Mouse (Mus musculus) CH12F3 (cell line): ENCODE results near the gene Tbx5.

Source experiments
- in situ Hi-C: fragments of 300-500 bp; cut with MboI; formaldehyde crosslinking; loops from 2 replicates; pipeline ENCODE4 v1.14.3; 2020; ENCODE audit warnings: low sequenced_read_pairs

Tbx5 gene

GRCm38 (mm10) chr5:119810994-119811690 lies 21.3 kb upstream of the Tbx5 start:
- in situ Hi-C loops = no loop called here

GRCm38 (mm10) chr5:119815247-119815646 lies 17.2 kb upstream of the Tbx5 start:
- in situ Hi-C loops = no loop called here

- in situ Hi-C loops = no loop called here
These were observed 12.0 kb upstream of the Tbx5 start for GRCm38 (mm10) chr5:119820452-119820851.

DNA sequence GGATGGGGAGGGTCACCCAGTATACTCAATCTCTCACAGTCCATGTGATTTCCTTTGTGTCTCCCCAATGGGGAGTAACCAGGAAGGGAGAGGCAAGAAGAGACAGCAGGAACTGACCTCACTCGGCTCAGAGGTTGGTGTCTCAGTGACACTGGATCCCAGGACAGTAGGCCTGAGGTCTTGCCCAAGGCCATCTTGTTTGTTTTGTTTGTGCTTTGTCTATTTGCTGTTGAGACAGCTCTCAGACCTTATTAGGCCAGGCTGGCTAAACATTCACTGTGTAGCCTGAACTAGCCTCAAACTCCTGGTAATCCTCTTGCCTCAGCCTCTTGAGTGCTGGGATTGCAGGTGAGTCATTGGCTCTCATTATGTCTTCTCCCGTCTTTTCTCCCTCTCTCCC lies 11.0 kb upstream of the Tbx5 start:
- in situ Hi-C loops = no loop called here

DNA sequence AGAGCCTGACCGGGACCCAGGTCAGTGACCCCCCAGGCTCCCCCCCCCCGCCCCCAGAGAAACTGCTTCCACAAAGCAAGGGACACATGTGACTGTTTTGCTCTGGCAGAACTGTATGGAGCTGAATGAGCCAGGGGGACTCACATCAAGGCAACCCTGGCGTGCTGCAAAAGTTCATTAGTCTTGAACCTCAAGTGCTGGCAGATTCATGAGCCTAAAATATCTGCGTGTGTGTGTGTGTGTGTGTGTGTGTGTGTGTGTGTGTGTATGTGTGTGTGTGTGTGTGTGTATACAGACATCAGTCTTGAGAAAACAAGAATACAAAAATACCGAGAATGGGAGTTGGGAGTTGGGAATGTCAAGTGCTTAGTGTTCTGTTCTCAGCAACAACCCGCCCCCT lies 5.1 kb upstream of the Tbx5 start:
- in situ Hi-C loops = no loop called here

DNA sequence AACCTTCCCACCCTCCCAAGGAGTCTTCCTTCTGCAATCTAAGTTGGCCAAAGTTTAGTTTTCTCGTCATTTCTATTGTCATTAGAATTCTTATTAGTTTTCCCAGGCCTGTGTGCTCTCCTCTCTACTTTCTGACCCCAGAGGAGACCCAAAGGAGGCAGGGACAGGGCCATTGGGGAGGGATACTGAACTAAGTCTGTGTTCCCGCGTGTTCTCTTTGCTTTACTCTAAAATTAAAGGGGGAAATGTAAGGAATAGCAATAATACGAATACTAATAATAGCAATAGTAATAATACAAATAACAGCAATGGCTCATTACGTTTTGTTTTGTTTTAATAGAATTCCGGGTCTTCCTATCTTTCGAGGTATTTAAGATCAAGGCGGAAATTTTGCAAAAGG lies 1.9 kb upstream of the Tbx5 start:
- in situ Hi-C loops = no loop called here

DNA sequence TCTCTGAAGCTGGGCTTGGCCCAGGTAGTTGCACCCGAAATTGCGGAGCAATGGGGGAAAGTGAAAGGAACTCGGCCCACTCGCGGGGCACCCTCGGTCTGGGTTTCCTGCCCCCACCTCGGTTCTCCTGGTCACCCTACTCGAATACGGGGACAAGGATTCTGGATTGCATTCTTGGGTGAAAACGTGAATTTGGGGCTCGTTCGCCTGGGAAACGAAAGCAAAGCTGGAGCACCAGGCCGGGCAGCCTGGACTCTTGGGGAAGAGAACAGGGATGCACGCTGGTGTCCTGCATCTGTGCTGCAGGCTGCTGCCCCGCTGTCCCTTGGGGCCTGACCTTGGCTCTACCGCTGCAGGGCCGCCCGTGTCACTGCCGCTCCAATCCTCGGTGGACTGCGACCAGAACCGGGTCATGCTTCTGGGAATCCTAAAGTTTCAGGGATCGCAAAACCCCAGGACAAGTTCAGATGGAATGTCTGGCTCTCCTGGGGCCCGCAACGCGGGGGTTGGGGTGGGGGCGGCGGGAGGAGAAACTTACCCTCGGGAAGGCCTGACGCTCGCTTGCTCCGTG lies 1.2 kb upstream of the Tbx5 start:
- in situ Hi-C loops = no loop called here

DNA sequence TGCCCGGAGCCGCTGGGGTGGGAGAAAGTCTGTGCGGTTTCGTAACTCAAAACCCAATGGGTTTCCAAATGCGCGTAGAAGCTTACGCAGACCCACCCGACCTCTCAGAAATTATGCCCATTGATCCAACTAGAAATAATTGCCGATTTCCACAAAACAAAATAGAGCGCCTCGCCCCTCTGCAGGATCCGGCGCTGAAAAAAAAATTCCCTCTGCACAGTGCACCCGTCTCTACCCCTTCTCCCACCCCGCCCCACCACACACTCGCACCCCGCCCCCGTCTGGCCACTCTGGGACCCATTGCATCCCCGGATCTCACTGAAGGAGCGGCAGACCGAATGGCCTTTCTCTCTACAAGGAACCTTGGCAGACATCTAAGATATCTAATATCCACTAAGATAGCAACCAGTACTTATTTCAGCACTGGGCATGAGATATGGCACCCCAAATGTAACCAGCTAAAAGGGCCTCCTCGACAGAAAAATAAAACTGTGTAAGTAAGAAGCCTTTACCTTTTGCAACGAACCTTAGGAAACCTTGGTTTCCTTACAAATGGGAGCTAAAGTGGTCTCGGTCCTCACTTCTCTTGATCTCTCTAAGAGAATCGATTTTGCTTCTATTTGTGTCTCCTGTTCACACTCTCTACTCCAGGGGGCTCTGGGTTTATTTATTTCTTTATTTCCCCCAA lies 533 bp upstream of the Tbx5 start:
- in situ Hi-C loops = no loop called here

- in situ Hi-C loops = no loop called here
These were observed 959 bp downstream of the Tbx5 start for GRCm38 (mm10) chr5:119833223-119834030.

DNA sequence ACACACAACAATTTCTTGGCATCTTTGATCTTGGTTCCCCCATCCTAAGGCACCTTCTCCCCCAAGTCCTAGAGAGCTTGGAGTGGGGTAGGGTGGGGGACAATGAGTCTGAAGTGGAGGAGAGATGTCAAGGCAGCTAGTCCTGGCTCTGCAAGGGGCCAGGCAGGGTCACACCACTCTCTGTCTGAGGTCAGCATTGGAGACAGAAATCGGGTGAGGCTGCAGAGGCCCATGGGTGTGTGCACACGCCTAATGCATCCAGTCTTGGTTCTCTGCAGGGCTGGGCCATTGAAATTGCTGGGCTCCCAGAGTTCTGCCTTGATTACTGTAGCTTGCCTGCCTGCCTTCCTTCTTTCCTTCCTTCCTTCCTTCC lies 1.5 kb downstream of the Tbx5 start:
- in situ Hi-C loops = no loop called here

DNA sequence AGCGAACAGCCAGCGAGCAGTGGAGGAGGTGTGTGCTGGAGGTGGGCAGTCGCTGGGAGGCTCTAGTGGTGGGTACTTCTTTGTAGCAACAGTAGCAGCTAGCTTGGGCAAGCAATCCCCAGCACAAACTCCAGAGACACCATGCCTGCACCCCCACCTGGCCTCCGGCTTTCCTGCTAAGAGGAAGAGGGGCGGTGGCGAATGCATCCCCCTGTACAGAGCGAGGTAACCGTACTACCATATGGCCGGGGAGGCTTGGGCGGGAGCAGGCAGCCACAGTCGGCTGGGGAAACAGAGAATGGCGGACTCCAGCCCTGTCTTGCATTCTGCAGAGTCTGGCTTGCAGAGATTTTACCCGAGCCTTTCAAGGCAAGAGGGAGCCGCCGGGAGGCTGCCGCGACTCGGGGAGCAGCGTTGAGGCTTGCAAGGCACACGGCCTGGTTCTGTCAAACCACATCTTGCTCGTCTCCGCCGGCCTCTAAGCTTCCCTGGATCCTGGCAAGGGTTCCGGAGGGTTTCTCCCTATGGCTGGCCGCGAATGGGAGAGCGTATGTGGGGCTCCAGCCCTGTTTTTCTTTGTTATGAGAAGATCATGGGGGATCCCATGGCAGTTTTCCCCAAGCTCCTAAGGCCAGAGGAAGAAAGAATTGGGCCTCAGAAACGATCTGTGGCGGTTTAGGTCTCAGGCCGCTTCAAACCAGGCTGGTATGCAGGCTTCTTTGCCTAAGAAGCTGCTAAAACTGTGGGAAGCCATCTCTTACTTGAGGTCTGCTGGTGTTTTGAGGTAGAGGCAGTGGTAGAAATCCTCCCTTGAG lies 2.8 kb downstream of the Tbx5 start:
- in situ Hi-C loops = no loop called here

DNA sequence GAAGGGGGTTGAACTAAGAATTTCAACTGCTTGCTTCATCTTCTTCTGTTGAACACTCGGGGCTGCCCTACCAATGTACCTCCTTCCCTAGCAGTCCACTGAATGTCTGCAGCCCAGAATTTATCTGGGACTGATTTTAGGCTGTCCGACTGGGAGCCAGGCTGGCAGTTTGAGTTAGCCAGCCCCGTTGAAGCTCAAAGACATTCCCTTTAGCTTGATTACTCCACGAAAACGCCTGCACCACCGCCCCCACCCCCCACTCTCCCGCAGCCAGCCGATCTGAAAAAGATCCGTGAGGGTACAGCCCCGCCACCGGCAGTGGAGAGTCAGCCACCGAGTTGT lies 3.4 kb downstream of the Tbx5 start:
- in situ Hi-C loops = no loop called here

DNA sequence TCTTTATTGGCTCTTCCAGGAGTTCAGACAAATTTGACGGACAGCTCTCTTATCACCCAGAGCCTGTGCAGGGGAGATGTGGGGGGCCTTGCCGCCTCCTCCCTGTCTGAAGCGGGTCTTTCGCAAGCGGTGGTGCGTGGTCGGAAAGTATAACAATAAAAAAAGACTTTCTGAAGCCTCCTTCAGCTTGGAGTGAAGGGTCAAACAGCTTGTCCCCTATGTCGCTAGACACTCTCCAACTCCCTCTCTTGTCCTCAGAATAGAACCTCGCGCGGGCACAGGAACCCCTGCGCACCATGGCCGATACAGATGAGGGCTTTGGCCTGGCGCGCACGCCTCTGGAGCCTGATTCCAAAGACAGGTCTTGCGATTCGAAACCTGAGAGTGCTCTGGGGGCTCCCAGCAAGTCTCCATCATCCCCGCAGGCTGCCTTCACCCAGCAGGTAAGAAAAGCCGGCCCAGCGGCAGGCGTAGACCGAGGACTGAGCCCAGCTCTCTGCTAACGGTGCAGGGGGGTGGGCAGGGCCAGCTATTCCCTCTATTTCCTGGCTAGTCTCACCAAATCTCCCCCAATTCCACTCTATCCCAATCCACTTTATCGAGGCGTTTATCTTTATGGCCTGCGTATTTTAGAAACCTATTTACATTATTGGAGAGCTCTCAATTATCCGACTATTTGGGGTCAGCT lies 4.3 kb downstream of the Tbx5 start:
- in situ Hi-C loops = no loop called here

DNA sequence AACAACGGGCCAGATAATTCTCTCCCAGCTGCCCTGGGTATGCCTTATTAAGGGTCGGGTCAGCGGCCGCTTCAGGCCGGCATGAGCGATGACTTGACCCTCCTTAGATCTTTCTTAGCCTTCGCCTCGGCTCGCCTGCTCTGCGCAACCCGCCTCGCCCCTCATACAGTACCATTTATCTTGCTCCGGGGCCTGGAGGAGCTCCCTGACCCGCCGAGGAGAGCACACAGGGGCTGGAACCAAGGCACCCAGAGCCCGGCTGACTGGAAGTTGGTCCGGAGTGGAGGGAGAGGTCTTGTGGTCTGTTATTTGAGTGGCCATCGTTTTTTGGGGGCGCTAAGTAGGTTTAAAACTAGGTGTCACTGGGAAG lies 4.8 kb downstream of the Tbx5 start:
- in situ Hi-C loops = no loop called here

DNA sequence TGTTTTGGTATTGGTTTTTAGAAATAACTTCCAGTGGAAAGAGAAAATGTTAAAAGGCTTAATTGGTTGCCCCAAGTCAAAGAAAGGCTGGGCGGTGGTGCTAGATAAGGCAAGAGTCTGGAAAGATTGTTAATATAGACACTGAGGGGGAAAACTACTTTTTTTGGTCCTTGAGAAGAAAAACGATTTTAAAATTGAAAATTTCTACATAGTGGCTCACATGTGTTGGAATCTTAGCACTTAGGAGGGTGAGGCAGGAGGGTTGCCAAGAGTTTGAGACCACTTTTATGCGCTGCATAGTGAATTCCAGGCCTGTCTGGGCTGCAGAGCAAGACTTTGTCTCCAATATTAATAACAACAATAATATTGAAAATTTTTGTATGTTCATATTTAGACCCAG lies 5.4 kb downstream of the Tbx5 start:
- in situ Hi-C loops = no loop called here

- in situ Hi-C loops = no loop called here
These were observed 6.0 kb downstream of the Tbx5 start for GRCm38 (mm10) chr5:119838441-119838840.

DNA sequence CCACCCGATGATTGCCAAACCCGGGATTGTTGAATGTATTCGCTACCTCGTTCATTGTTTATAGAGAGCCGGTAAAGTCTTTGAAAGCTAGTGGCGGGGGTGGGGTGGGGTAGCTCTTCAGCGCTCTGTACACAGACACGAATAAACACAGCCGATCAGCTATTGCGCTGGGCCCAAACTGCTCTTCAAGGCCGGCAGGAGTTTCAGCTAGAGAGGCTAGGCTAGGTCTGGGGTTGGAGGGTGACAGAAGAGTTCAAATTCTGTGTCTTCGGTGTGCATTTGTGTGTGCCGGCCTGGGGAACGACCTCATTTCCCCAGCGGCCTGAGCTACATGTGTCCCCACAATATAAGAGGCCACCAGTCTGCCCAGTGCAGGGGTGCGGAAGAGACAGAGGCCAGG lies 6.7 kb downstream of the Tbx5 start:
- in situ Hi-C loops = no loop called here

DNA sequence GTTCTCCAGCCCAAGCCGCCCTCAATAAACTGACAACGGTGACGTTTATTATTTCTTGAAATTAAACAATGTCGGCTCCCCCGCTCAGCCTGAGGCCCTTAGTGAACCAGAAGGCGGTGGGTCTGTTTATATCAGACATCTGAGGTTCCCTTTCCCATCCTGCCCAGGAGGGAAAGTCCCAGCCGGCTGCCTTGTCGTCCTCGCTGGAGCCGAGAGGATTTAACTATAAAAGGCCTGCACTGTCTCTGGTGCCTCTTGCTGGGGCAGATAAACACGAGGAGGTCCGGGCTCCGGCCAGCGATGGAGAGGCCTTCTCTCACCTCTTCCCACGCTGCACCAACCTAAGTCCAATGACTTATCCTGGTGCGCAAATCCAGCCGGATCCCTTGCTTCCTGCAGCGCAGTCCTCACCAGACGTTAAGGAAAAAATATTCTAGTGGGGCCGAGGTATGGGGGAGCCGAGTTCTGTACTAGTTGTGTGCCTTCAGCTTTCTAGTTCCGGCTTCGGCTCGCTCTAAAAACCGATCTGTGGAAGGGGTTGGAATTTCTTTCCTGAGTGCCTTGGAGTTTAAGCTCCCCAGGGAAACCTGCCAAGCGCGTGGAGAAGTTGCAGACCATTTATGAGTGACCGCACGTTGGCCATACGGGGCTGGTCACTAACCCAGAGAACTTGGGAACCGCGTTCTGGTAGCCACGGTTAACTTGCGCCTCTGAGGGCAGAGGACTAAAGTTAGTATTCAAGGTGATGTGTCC lies 7.3 kb downstream of the Tbx5 start:
- in situ Hi-C loops = no loop called here

- in situ Hi-C loops = no loop called here
These were observed 7.9 kb downstream of the Tbx5 start for GRCm38 (mm10) chr5:119840404-119840803.
